Mouse (Mus musculus): ENCODE data around the gene Vmn2r102. TPM values are rescaled to one million over a fixed set of nuclear protein-coding genes. Genes with fewer than 3 reads are reported as not detected.

The Vmn2r102 gene
- 0.03 TPM in 1 of 2 replicates, not detected in the other for polyA plus RNA-seq (2011; ENCODE audit: insufficient read depth, insufficient read length, low read depth, missing spikeins)

DNA sequence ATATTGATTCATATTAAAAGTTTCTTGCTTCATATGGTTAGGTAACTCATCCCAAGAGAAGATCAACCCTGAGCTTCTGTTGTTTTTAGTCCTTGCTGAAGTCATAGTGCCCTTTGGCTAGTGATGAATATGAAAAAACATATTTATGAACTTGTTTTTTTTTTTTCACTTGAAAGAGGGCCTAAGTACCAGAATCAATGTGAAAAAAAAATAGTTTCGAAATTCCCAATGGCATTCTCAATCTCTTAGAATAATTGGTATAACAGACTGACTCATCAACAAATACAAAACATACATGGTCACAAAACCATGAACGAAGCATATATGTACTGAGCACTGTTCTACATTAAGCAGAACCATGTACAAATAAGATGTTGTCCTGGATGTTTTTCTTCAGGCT is at the start of gene Vmn2r102:
Gene Vmn2r102, plus strand, starts transcription at position 301 of the 400 bp plus-strand sequence.
- Histone ChIP-seq H3K4me1 (ENCODE audit: control insufficient read depth, insufficient read depth, low read length) (no peaks in the 10 kb centered on the region), H3K27me3 (ENCODE audit: control insufficient read depth, insufficient read depth, low read length, poor library complexity, severe bottlenecking) (no peaks in the 10 kb centered on the region), H3K36me3 (ENCODE audit: control insufficient read depth, insufficient read depth, low read length, poor library complexity, severe bottlenecking) (no peaks in the 10 kb centered on the region), H3K9me3 (replicated peaks; ENCODE audit: control insufficient read depth, insufficient read depth, low read length, poor library complexity, severe bottlenecking) (no peaks in the 10 kb centered on the region), H3K9ac (ENCODE audit: low read depth, poor library complexity, severe bottlenecking) (no peak within 1 kb of the TSS), H3K27ac (ENCODE audit: insufficient read depth, low read length) (no peak within 1 kb of the TSS), H3K4me3 (ENCODE audit: low read depth, low read length) (no peak within 1 kb of the TSS)
- TF ChIP-seq EP300 (IDR thresholded peaks at IDR 0.05; ENCODE audit: insufficient read depth, low read depth, low read length) (no peak), POLR2A (IDR thresholded peaks at IDR 0.05; ENCODE audit: insufficient read depth, low read length) (no peak), CTCF (IDR thresholded peaks at IDR 0.05; ENCODE audit: low read depth, low read length) (no peak)

DNA sequence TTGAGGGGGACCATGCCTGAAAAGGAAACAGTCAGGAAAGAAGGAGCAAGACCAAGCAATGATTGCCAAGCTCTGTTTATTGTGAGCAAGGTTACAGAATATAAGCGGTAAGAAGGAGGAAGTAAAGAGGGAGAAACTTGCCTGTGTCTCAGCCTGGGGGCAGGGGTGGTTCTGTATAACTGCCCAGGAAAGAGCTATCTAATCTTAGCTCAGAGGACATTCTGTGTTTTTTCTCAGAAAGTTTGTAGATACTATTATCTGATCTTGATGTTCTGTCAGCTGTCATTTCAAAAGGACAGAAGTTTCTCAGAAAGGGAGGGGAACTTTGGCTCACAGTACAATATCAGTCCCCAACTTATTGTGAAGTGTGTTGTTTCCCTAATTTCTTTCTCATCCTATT is 30.8 kb upstream of the Vmn2r102 start:
- Histone ChIP-seq H3K36me3 (ENCODE audit: control insufficient read depth, insufficient read depth, low read length, poor library complexity, severe bottlenecking) (no peaks in the 10 kb centered on the region), H3K4me3 (ENCODE audit: low read depth, low read length) (no peak overlapping the region), H3K4me1 (ENCODE audit: control insufficient read depth, insufficient read depth, low read length) (no peaks in the 10 kb centered on the region), H3K27ac (ENCODE audit: insufficient read depth, low read length) (no peak overlapping the region), H3K9me3 (replicated peaks; ENCODE audit: control insufficient read depth, insufficient read depth, low read length, poor library complexity, severe bottlenecking) (0 out of 2 replicates have a peak, but pooled peaks cover 2% of the 10 kb centered on the region), H3K9ac (ENCODE audit: low read depth, poor library complexity, severe bottlenecking) (no peak overlapping the region), H3K27me3 (ENCODE audit: control insufficient read depth, insufficient read depth, low read length, poor library complexity, severe bottlenecking) (no peaks in the 10 kb centered on the region)
- TF ChIP-seq POLR2A (IDR thresholded peaks at IDR 0.05; ENCODE audit: insufficient read depth, low read length): no peak
- no peak for TF ChIP-seq CTCF (IDR thresholded peaks at IDR 0.05; ENCODE audit: low read depth, low read length)
- no peak for TF ChIP-seq EP300 (IDR thresholded peaks at IDR 0.05; ENCODE audit: insufficient read depth, low read depth, low read length)

DNA sequence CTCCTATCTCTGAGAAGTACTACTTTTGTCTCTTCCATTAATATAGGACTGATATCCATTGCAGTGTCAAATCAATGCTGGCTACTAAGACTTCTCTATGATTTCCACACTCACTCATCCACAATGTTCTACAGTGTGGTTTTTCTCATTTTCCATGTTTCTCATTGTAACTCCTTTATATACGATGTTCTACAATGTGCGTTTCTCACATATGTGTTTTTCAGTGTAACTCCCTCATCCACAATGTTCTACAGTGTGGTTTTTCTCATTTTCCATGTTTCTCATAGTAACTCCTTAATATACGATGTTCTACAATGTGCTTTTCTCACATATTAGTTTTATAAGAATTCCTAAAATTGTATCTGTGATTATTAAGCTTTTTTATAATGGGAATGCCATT is 1.7 kb upstream of the Vmn2r102 start:
- Histone ChIP-seq H3K27ac (ENCODE audit: insufficient read depth, low read length) (no peak overlapping the region), H3K36me3 (ENCODE audit: control insufficient read depth, insufficient read depth, low read length, poor library complexity, severe bottlenecking) (no peaks in the 10 kb centered on the region), H3K9ac (ENCODE audit: low read depth, poor library complexity, severe bottlenecking) (no peak overlapping the region), H3K9me3 (replicated peaks; ENCODE audit: control insufficient read depth, insufficient read depth, low read length, poor library complexity, severe bottlenecking) (no peaks in the 10 kb centered on the region), H3K4me1 (ENCODE audit: control insufficient read depth, insufficient read depth, low read length) (no peaks in the 10 kb centered on the region), H3K27me3 (ENCODE audit: control insufficient read depth, insufficient read depth, low read length, poor library complexity, severe bottlenecking) (no peaks in the 10 kb centered on the region), H3K4me3 (ENCODE audit: low read depth, low read length) (no peak overlapping the region)
- no peak for TF ChIP-seq POLR2A (IDR thresholded peaks at IDR 0.05; ENCODE audit: insufficient read depth, low read length)
- no peak for TF ChIP-seq EP300 (IDR thresholded peaks at IDR 0.05; ENCODE audit: insufficient read depth, low read depth, low read length)
- TF ChIP-seq CTCF (IDR thresholded peaks at IDR 0.05; ENCODE audit: low read depth, low read length): no peak

GRCm38 (mm10) chr17:19692062-19692461 is 31.9 kb downstream of the Vmn2r102 start:
- H3K9me3 ChIP-seq (replicated peaks; ENCODE audit: control insufficient read depth, insufficient read depth, low read length, poor library complexity, severe bottlenecking): no peaks in the 10 kb centered on the region
- H3K4me1 ChIP-seq (ENCODE audit: control insufficient read depth, insufficient read depth, low read length): no peaks in the 10 kb centered on the region
- no peaks in the 10 kb centered on the region for H3K36me3 ChIP-seq (ENCODE audit: control insufficient read depth, insufficient read depth, low read length, poor library complexity, severe bottlenecking)
- TF ChIP-seq CTCF (IDR thresholded peaks at IDR 0.05; ENCODE audit: low read depth, low read length): no peak
- no peak for TF ChIP-seq EP300 (IDR thresholded peaks at IDR 0.05; ENCODE audit: insufficient read depth, low read depth, low read length)
- no peak for TF ChIP-seq POLR2A (IDR thresholded peaks at IDR 0.05; ENCODE audit: insufficient read depth, low read length)
- no peak overlapping the region for H3K9ac ChIP-seq (ENCODE audit: low read depth, poor library complexity, severe bottlenecking)
- H3K4me3 ChIP-seq (ENCODE audit: low read depth, low read length): no peak overlapping the region
- no peak overlapping the region for H3K27ac ChIP-seq (ENCODE audit: insufficient read depth, low read length)
- no peaks in the 10 kb centered on the region for H3K27me3 ChIP-seq (ENCODE audit: control insufficient read depth, insufficient read depth, low read length, poor library complexity, severe bottlenecking)

Other genes with a start within 250 kb of the Vmn2r102 start
- gene Vmn2r100, start 155.6 kb upstream of the Vmn2r102 start, polyA plus RNA-seq (2011; ENCODE audit: insufficient read depth, insufficient read length, low read depth, missing spikeins): 0.15 and 0.25 TPM in 2 replicates
- gene Vmn2r101, start 83.1 kb upstream of the Vmn2r102 start, polyA plus RNA-seq (2011; ENCODE audit: insufficient read depth, insufficient read length, low read depth, missing spikeins): not detected in 2 replicates
- not detected in 2 replicates for gene Vmn2r103, start 113.0 kb downstream of the Vmn2r102 start, polyA plus RNA-seq (2011; ENCODE audit: insufficient read depth, insufficient read length, low read depth, missing spikeins)

Measured in ES-Bruce4 (cell line).